Mouse (Mus musculus): ENCODE results near the gene P2rx3. TPM values are rescaled to one million over a fixed set of nuclear protein-coding genes. Genes with fewer than 3 reads are reported as not detected.

The P2rx3 gene
- 4.5 and 8.9 TPM in 2 replicates for polyA plus RNA-seq (2012; rRNA removed)

GRCm38 (mm10) chr2:85037047-85038026 is at the start of gene P2rx3, which contains the start of gene Ssrp1:
P2rx3 (minus strand) TSS chr2:85037462.
Ssrp1 (plus strand) TSS chr2:85037234.

GRCm38 (mm10) chr2:85047596-85048167 is 10.4 kb upstream of the P2rx3 start, which contains the start of gene Tnks1bp1:
Tnks1bp1 (plus strand) TSS chr2:85048022.

GRCm38 (mm10) chr2:84987930-84988329 is 49.3 kb downstream of the P2rx3 start, which contains the start of gene Prg3:
Prg3 (plus strand) TSS chr2:84988215.

GRCm38 (mm10) chr2:84980188-84980587 is 57.1 kb downstream of the P2rx3 start, which contains the start of gene Prg2:
Prg2 (plus strand) TSS chr2:84980461.

Other genes starting within 250 kb of the P2rx3 start
- gene Ube2l6, start 238.6 kb downstream of the P2rx3 start, polyA plus RNA-seq (2012; rRNA removed) = 36.1 and 53.2 TPM in 2 replicates
- gene Smtnl1, start 214.8 kb downstream of the P2rx3 start, polyA plus RNA-seq (2012; rRNA removed) = 0.05 and 0.21 TPM in 2 replicates
- 68.3 and 99.3 TPM in 2 replicates for gene Timm10, start 210.5 kb downstream of the P2rx3 start, polyA plus RNA-seq (2012; rRNA removed)
- 13.6 and 24.5 TPM in 2 replicates for gene Slc43a1, start 198.6 kb downstream of the P2rx3 start, polyA plus RNA-seq (2012; rRNA removed)
- 4.2 and 5.0 TPM in 2 replicates for gene Rtn4rl2, start 150.8 kb downstream of the P2rx3 start, polyA plus RNA-seq (2012; rRNA removed)
- gene Slc43a3, start 100.9 kb downstream of the P2rx3 start, polyA plus RNA-seq (2012; rRNA removed) = 25.1 and 55.6 TPM in 2 replicates
- gene Prg2, start 57.0 kb downstream of the P2rx3 start, polyA plus RNA-seq (2012; rRNA removed) = 4.5 and 14.3 TPM in 2 replicates
- gene Prg3, start 49.2 kb downstream of the P2rx3 start, polyA plus RNA-seq (2012; rRNA removed) = 0.50 and 3.7 TPM in 2 replicates
- gene Ssrp1, start 228 bp downstream of the P2rx3 start, polyA plus RNA-seq (2012; rRNA removed) = 320 and 392 TPM in 2 replicates
- gene Tnks1bp1, start 10.6 kb upstream of the P2rx3 start, polyA plus RNA-seq (2012; rRNA removed) = 35.6 and 45.7 TPM in 2 replicates
- gene Aplnr, start 98.8 kb upstream of the P2rx3 start, polyA plus RNA-seq (2012; rRNA removed) = 12.0 and 23.3 TPM in 2 replicates
- gene Lrrc55, start 159.7 kb upstream of the P2rx3 start, polyA plus RNA-seq (2012; rRNA removed) = 0.95 and 1.8 TPM in 2 replicates

Measured in central nervous system, embryonic 11.5 days (tissue).